16 mouse cellular contexts compared by ENCODE assay signal in the genomic region with DNA sequence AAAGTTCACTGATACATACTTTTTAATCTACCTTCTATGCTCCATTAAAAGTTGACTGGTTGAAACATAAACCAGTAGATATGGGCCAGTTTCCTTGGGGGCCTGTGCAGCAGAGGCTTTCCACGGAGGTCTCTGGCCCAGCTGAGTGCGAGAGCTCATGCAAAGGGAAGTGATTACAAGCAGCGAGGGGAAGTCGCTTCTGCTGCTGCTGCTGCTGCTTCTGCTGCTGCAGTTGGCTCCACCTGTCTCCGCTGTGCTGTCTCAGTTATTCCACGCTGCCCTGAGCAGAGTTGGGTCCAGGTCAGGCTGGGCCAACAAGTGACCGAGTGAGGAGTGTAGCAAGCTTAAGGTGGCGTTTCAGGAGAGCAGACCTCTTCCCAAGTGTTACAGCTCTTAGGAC. TPM values are rescaled to one million over a fixed set of nuclear protein-coding genes. Genes with fewer than 3 reads are reported as not detected.
A peak's percentile ranks its signal among the peaks of the same experiment; 100 is the strongest.
DNase-seq lines count a peak whose midpoint lies in the region; ATAC-seq and TF ChIP-seq lines count a peak whose summit lies in the region.
"Had no signal": no experiment of that assay in that cellular context is flagged by ENCODE, and none has a peak within 500 bp of the region (broad histone marks: within the 10 kb centered on the region; RNA-seq: fewer than 3 reads in every experiment).

No protein-coding gene starts in this region.

- no peak for TF ChIP-seq CTCF in layer of hippocampus, adult 2 months (conservative IDR thresholded peaks at IDR 0.05)

- intact Hi-C loops in left cerebral cortex, postnatal 36 days (cut with DNase I) = no loop called here

- H3K4me3 ChIP-seq in layer of hippocampus, adult 2 months = no peak overlapping the region
- H3K4me3 ChIP-seq: heart, embryonic 13.5 days had no signal

- H3K27ac ChIP-seq in layer of hippocampus, adult 2 months = peak overlapping the region; percentile 76
- H3K27ac ChIP-seq: heart, embryonic 13.5 days had no signal

- no peak for DNase-seq in layer of hippocampus, adult 2 months (ENCODE audit: low spot score in 2 of 2)
- no peak for DNase-seq in layer of hippocampus, adult 8-10 months (ENCODE audit: low spot score in 2 of 2)
- DNase-seq in thymus, postnatal 0 days (ENCODE audit: low spot score) = peak; percentile 61
- DNase-seq in c-Kit-positive CD71-positive TER-119-positive erythroid progenitor cells, embryonic 14.5 days (ENCODE audit: low spot score) = no peak
- no peak for DNase-seq in left cerebral cortex, postnatal 36 days (ENCODE audit: low spot score in 2 of 2)
- DNase-seq in layer of hippocampus, postnatal 10 days (ENCODE audit: low spot score in 2 of 2) = no peak
- DNase-seq: adrenal gland, postnatal 25 days; forebrain, postnatal 0 days; gastrocnemius, postnatal 14 days; kidney, postnatal 25 days; right cerebral cortex, adult 18-20 months had no signal

- peak; percentile 28 for ATAC-seq in CD4-positive, CD25-positive, alpha-beta regulatory T cell, adult 4 months
- ATAC-seq in megakaryocyte, adult 5-6 weeks (ENCODE audit: poor library complexity, severe bottlenecking) = peak; percentile 79
- ATAC-seq: forebrain, postnatal 0 days; intestine, postnatal 0 days; midbrain, embryonic 16.5 days had no signal

RNA-seq across cellular contexts. Expression of a gene that starts 27.3 kb away (rescaled TPM):
- total RNA-seq in layer of hippocampus, adult 2 months (2021) = 100 to 1,000 TPM; 100 to 103 TPM
- total RNA-seq in layer of hippocampus, adult 8-10 months (2022) = 100 to 1,000 TPM in 1 of 4 experiments, 10 to 100 TPM in 3; 92.0 to 121 (median 95.2) TPM
- 10 to 100 TPM; 32.6 to 34.7 TPM for polyA plus RNA-seq in CD4-positive, CD25-positive, alpha-beta regulatory T cell, adult 4 months (2017; shearing (Covaris generic))
- 20.0 and 27.1 TPM in 2 replicates for total RNA-seq in megakaryocyte, adult 5-6 weeks (2015)
- 35.9 and 36.0 TPM in 2 replicates for total RNA-seq in megakaryocyte, adult 5-6 weeks (2017)
- 20.9 and 27.1 TPM in 2 replicates for polyA plus RNA-seq in thymus, postnatal 0 days (2015; fragmentation: Nextera tagmentation; extraction: Ambion mirVana)
- total RNA-seq in left cerebral cortex, postnatal 36 days (2021) = 100 to 1,000 TPM in 1 of 2 experiments, 10 to 100 TPM in 1; 90.2 to 105 TPM
- total RNA-seq in layer of hippocampus, postnatal 10 days (2021) = 100 to 1,000 TPM in 1 of 2 experiments, 10 to 100 TPM in 1; 99.8 to 117 TPM
